Mouse (Mus musculus): ENCODE measurements at regions not wholly inside any gene's neighbourhood (a gene's known extent, or its start where the extent isn't known, plus 50 kb on each side); places are given as distances from the start of the nearest gene placed in this dataset.

- no peak for DNase-seq (ENCODE audit: low spot score)
Observed at GRCm38 (mm10) chr3:145705317-145705716, 53.2 kb upstream of the Ddah1 start.

GRCm38 (mm10) chr3:145704054-145704453, 54.3 kb upstream of the Ccn1 start:
- no peak for DNase-seq (ENCODE audit: low spot score)

- DNase-seq (ENCODE audit: low spot score) = peak; percentile 50
Observed at GRCm38 (mm10) chr3:145703411-145703924, 53.7 kb upstream of the Ccn1 start.

- no peak for DNase-seq (ENCODE audit: low spot score)
Observed at GRCm38 (mm10) chr3:145702739-145703138, 53.0 kb upstream of the Ccn1 start.

- no peak for DNase-seq (ENCODE audit: low spot score)
Observed at GRCm38 (mm10) chr3:145701945-145702344, 52.2 kb upstream of the Ccn1 start.
